Mouse (Mus musculus) right cerebral cortex, adult 18-20 months (tissue): Measurements from ENCODE around the gene Ccdc33.

Experiments used
- DNase-seq: peaks from one replicate; pipeline ENCODE4 v3.0.0; 2022; ENCODE audit warnings: mixed read lengths

The Ccdc33 gene

DNA sequence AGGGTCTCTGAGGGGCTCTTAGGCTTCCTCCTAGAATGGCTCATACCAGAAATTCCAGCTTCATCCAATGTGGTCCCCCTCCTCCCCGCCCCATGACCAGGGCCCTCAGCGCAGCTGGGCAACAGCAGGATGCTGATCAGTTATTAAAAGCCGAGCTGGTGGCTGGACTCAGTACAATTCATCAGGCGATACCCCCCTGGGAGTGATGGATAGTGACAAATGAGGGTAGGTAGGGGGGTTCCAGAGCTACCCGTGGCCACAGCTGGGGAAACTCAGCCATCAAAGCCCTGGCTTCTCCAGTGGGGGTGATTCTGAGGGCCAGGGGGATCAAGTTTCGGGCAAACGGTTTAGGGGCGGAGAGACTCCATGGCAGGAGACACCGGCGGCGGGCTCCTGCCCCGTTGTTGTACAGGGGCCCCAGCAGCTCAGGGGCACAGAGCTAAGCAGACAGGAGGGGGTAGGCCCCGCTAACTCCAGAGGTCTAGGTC lies 10.3 kb upstream of the Ccdc33 start:
- no peak for DNase-seq

DNA sequence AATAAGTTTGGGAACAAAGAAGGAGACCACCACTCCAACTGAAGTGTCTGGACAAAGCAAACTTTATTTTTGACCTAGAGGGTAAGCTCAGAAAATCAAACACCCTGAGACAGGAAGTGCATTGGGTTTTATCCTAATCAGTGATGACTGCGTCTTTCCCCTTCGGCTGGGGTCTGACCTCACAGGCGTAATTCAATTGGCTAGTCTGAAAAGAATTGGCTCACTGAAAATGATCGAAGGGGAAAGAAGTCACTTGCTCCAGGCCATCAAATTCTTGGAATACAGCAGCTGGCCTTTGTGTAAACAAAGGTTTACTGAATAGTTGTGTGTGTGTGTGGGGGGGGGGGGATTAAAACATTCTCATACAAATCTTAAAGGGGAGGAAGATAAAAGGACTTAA lies 7.2 kb upstream of the Ccdc33 start:
- no peak for DNase-seq

DNA sequence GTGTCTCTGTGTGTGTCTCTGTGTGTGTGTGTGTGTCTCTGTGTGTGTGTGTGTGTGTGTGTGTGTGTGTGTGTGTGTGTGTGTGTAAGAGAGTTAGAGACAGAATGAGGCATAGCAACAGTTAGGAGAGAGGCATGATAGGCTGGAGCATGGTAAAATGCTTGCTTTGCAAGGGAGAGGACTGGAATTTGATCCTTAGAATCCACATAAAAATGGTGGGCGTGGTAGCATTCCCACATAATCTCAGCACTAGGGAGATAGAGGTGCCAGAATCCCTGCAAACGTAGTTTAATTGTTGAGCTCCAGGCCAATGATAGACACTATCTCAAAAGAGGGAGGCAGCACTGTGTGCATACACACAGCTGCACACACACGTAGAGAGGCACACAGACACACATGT lies 6.5 kb upstream of the Ccdc33 start:
- DNase-seq = no peak

DNA sequence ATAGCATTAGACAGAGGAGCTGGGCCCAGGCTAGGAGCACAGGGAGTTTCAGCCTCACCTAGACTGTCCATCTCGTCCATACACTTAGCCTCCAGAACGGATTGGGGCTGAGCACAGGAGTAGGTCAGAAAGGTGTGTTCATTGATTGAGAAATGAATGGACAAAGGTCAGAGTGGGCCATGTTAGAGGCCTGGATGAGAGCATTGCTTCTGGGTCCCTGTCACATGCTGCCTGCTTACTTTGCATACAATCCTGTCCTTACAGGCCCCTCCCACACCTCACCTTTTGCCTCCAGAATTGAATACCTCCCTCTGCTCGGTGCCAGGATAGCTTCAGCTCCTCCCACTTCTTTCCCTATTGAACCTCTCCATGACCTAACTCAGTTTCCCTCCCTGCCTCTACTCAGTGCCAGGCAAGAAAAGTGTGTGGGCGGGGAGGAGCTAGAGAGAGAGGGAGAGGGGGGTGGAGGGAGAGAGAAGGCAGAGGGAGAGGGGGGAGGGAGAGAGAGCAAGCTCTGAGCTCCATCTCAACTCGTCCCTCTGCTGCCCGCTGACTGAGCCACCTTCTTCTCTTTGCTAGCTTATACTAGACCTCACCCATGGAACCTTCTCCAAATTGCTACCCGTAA lies 2.5 kb downstream of the Ccdc33 start:
- DNase-seq = peak; percentile 59

DNA sequence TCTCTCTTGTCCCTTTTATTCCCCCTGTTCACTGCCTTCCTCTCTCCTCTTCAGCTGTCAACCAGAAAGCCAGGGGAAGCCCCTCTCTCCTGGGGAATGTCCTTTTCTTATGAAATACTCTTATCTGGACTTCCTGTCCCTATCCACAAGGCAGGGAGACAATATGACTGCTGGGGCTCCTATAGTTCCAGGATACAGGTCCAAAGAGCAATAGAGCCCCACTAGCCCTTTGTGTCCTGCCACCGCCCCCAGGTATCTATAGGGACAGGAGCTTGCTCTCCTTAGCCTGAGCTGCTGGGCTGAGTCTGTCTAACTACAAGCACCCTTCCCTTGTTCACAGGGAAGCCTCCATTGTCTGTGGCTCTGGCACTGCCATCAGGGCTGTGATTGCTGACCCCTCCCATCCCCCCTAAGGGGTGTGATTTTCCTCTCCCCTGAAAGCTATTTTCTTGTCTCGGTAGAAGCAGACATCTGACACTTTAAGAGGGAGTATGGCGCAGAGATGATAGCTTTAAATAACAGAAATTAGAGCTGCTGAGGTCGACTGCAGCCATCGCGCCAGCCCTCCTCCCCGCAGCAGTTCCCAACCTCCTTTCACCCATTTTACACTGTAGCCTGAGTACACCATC lies 3.2 kb downstream of the Ccdc33 start:
- DNase-seq = no peak

DNA sequence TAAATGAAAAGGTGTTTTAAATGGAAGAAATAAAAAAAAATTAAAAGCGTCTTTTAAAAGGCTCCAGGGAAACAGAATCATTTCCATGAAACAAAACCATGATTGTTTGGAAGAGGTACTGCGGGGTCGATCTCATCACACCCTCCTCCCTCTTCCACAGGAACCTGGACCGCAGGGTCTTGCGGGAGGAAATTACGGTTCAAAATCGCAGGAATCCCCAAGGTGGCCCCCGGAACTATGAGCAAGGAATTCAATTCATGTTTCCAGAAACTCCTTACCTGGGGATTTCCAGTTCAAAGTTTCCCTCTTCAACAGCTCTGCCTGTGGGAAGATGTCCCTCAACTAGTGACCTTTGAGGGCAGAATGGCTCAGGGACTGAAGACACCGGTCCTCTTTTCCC lies 4.6 kb downstream of the Ccdc33 start:
- no peak for DNase-seq

DNA sequence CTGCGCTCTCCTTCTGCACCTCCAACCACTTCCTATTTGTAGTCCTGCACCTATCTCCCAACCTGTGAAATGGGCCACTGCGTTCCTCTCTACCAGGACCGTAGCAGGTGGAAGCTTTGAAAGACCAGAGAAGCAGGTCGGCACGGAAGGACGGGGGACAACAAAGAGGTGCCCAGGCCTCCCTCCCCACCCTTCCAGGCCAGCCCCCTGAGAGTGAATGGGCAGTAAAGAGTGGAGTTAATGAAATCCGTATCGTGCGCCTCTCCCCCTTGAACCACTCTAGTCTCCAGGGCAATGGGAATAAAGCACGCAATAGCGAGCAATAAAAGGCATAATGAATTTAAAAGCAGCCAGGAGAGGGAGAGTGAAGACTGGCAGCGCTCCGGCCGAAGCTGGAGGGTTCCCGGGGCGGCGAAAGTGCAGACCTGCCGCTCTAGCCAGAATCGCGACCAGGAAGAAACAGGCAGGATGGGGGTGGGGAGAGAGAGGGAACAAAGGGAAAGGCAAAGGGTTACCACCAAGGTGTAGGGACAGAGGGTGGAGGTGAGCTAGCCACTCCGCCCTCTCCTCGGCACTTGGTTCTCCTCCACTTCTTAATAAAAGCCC lies 5.2 kb downstream of the Ccdc33 start:
- no peak for DNase-seq

DNA sequence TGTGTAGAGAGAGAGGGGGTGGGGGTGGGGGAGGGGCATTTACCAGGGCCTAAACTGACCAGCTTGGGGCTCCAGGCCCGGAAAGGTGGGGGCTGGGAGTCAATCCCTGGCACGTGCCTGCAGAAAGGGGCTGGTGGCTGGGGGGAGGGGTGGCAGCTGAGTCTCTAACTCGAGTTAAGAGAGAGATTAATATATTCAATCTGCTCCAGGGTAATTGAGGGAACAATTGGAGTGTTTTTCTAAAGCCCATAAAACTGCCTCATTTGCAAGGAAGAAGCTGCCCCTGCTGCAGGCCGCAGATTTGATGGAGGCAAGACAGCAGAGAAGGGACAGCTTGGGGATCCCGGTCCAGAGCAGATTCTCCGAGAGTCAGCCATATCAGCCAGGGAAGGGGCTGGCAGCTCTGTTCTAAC lies 5.8 kb downstream of the Ccdc33 start:
- DNase-seq = no peak

DNA sequence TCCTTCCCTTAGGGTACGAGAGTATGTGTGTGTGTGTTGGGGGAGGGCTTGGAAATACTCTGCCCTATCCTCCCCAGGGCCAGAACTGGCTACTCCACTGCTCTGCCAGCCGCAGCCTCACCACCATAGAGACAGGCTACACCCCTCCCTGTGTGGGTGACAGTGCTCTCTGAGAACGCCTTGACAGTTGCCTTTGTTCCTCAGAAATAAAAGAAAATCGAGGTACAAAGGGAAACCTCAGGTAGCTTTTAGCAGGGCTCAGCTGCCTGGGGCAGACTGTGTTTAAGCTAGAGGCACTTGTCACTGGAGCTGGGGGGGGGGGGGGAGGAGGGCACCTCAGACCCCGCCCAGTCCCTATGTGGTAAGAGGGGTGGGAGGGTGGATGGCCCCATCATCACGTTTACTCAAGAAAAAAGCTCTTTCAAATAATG lies 6.3 kb downstream of the Ccdc33 start:
- no peak for DNase-seq

DNA sequence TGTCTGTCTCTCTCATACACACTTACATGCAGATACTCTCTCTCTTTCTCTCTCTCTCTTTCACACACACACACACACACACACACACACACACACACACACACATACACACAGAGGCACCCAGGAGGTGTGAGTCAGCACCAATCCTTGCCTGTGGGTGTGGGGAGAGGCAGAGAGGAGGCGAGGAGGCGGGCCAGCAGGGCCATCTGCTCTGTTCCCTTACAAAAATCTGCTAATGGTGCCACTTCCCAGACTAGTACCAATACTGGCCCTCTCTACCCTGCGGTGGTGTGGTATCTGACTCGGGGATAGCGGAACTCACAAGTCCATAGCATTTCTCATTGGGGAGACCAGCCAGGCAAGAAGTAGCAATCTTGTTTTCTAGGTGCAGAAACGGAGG lies 7.2 kb downstream of the Ccdc33 start:
- peak; percentile 90 for DNase-seq

DNA sequence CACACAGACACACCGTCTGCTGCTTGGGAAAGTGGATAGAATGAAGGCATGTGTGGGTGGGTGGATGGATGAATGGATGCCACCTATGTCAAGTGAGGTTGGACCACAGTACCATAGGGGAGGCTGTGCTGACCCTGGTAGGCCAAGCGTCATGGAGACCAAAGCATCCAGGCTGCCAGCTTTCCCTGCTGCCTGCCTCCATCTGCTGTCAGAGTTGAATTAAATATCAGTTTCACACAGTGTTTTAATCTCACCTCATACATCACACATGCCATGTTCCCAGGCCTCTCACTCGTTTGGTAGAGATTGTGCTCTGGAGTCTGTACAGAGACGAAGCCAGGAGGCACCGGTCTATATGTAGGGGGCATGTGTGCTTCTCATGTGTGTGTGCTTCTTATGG lies 7.8 kb downstream of the Ccdc33 start:
- DNase-seq = no peak

DNA sequence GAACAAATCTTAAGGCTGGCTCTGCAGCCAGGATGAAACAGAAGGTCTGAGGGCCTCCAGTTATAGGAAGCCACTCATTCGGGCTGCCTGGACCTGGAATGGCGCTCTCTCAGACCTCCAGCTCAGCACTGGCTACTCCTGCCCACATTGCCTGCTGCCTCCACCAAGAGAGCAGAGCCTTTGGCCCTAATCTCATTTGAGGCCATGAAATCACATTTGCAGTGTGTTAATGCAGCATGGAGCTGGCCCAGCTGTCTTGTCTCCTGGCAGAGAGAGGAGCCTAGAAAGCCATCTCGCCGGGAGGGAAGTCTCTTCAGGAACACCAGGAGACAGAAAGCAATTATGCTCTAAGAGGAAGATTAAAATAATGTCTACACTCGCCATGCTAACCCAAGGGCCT lies 11.1 kb downstream of the Ccdc33 start:
- DNase-seq = no peak

DNA sequence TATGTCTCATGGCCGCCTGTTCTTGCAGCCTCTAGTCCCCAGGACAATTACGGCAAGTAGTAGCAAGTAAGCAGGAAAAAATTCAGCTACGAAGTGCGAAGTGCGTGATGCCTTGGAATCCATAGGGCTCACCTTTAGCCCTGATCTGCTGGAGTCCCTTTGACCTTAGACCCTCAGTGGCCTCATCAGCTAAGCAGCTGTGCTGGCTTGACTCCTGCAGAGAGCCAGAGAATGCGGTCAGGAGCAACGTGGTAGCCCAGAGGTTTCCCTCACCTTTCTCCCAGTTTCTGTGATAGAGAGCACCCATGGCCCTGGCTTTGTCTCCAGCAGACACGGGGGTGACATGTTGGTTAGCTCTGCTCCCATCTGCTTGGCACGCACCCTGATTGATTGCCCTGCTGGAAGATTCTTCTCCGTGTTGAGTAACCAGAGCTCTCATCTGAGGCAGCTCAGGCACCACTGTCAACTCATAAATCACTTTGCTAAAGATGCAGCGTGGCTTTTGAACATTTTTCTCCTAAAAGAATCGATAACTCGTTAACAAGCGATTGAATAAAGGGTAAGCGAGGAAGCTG lies 12.9 kb downstream of the Ccdc33 start:
- no peak for DNase-seq

DNA sequence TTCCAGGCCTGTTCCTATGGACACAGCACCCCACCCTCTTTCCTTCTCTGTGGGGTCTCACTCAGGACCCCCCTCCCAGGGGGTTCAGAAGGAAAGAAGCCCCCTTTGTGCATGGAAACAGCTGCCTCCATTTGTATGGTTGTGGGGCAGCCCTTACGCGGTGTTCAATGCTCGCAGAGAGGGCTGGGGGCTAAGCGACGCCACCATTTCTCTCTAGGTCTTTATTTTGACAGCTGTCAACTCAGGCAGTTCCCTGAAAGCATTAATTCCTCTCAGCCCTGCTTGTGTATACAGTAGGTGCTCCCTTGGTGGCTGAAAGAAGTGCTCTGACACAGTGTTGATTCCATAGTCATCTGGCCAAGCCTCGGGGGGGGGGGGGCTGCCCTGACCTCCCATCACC lies 15.0 kb downstream of the Ccdc33 start:
- no peak for DNase-seq

DNA sequence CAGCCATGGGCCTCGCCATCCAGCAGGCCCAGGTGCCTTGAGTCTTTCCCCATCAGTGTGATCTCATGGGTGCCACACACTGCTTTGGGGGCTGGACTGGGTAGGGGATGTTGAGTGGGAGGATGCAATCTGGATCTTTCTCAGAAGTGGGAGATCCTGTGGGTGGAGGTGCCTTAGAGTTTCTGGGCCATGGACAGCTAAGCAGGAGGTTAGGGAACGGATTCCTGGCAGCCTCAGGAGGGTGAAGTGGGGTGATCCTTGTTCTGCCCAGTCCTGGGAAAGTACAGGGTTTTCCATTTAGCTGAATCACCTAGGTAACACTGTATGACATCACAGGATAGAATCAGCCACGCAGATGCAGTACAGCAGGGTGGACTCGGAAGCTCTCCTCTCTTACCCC lies 16.6 kb downstream of the Ccdc33 start:
- peak; percentile 71 for DNase-seq

DNA sequence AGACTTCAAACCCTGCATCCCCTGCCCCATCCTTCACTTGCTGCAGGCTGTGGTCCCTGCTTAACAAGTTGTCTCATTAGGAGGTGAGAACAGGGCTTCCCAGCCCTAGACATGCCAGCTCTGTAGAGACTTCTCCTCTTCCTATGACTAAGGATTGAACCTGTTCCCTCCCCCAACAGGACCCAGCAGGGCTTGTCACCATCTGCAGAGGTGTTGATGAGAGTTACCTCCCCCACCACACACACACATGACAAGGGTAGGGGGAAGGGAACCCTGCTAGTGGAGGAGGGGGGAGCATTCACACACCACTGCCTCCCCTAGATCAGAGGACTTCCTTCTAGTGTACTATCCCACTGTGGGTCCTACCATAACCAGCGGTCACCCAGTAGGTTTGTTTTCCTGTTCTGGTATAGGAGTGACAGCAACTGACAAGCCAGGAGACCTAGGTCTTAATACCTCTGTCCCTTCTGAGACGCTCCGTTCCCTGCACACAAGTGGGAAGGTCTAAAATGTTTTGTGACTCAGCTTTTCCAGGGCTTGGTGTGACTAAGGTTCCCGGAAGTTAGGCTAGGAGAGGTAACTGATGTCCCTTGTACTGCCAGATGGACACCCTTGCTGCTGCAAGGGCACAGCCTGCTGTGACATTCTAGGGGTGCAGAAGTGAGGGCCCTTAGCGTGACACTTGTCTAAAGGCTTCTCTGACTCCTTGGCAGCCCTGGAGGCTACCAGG lies 18.6 kb downstream of the Ccdc33 start:
- DNase-seq = no peak

DNA sequence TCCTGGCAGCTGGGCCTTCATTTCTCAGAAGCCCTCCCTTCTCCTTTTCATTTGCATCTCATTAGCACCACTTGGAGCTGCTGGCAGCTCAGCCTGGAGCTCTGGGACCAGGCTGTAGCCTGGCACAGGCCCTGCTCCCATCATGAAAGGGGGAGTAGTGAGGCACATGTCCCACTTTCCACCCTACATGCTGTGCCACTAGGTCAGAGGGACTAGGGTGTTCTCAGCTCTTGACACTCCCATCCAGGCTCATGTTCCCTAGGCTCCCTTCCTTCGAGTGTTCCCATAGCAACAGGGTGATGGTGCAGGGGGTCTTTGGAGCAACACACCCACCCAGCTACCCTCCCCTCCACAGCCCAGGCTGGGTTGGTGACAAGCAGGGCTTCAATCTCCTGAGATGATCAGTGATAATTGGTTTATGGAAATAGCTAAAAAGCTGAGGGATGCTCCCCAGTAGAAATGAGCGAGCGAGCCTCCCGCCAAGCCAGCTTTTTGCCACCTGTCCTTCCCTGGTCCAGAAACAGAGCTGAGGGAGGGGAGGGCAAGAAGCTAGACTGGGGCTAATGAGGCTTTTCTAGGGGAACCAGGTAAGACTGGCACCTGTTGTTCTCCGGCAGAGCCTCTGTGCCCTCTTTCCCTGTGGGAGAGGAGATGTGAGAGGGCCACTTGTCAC lies 21.9 kb downstream of the Ccdc33 start:
- peak; percentile 70 for DNase-seq

DNA sequence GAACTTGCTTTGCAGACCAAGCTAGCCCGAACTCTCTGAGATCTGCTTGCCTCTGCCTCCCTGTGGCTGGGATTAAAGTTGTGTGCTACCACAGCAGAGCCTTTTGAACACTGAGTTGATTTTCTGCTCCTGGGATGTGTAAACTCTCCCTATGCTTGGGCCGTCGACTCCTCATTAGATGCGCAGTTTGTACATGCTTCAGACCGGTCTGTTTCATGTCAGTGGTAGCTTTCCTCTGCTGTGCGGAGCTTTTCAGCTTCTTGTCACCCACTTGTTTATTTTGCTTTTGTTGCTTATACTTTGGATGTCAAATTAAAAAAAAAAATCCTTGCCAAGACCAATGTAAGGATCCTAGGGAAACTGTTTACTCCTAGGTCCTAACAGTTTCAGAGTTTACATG lies 22.6 kb downstream of the Ccdc33 start:
- DNase-seq = no peak

DNA sequence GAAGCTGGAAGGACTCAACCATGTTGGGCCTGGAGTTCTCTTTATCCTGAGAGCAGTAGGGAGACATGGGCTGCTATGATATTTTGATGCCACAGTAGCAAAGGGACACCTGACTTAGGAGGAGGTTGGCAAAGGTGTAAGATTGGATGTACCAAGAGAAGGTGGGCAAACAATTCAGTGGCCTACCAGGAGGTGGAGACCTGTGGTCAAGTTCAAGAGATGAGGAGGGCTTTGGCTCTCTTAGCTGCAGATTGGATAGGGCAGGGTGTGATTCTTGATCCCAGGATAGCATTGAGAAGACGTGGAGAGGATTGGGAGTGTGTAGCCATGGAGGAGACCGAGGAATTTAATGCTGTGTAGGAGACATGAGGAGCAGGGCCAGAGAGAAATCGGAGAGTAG lies 24.8 kb downstream of the Ccdc33 start:
- DNase-seq = no peak

DNA sequence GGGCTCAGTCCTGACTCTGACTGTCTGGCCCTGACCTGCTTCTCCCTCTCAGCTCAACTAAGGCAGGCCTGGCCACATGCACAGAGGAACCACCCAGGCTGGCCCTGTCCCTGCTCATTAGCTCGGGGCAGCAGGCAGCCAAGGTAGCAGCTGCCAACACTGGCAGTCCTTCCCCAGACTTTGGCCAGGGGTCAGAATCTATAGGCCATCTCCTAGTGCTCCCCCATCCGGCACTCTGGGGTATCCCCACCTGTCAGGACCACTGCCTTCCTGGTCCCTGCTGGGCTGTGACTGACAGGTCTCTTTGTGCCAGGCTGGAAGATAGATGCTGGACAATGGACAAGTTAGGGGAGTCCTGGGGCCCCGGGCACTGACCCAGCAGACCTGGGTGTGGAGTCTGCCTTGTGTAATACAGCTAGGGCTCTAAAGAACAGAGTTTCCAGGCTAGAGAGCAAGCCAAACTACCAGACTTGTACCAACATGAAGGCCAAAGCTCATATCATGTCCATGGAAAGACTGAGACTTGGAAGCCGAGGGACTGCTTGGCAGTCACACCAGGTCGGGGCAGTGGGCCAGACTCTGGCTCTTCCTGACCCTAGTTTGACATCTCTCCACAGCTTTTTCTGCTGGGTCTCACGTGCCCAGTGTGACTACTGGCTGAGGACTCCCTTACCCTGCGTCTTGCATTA lies 25.9 kb downstream of the Ccdc33 start:
- no peak for DNase-seq

DNA sequence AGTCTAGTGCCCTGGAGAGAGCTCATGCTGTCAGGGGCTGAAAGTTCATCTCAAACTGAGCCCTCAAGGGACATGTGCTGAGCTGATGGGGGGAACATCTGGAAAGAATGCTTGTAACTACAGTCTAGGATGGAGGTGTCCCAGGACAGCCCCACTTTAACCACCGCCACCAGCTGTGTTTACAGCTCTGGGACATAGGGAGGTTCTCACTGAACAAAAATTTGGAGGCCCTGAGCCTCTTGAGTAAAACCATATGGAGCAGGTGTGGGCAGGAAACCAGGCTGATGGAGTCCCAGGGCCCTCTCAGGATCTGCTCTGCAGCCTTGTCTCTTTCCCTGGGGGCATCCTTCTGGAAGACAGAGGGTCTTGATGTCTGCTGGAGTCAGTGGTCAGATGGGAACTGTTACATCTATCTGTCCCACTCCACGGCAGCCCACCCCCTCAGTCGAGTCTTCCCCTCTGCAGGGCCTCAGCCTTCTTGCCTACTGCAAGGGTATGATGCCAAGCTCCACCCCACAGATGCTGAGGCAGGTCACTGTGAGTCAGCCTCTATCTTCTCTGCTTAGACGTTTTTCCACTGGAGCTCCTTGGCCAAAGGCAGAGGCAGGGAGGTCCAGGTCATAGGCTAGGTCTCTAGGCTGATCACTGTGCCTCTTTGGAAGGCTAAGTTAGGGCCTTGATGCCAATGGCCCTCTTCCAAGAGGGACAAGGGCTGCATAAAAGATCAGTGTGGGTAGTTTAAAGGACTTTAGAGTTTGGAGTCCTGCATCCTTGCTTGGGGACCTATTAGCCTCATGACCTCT lies 26.8 kb downstream of the Ccdc33 start:
- no peak for DNase-seq
